Mouse (Mus musculus) midbrain, embryonic 14.5 days (tissue): Measurements from ENCODE around the gene Sall1. TPM values are rescaled to one million over a fixed set of nuclear protein-coding genes. Genes with fewer than 3 reads are reported as not detected.

Experiments used
- ATAC-seq: fragments of 200-750 bp; cut with Nextera tagmentation; 2 replicates; pipeline ENCODE4 v1.8.0; 2017; ENCODE audit warnings: moderate number of reproducible peaks, moderate library complexity; ENCODE audit not compliant: low FRiP score, low TSS enrichment
- DNase-seq: peaks from one replicate; pipeline ENCODE4 v3.0.0-alpha.2; 2015
- H3K27ac ChIP-seq: fragments of 300-500 bp; sonication (generic); replicated peaks from 2 replicates; pipeline ENCODE4 v1.5.1; 2014; ENCODE audit warnings: mild to moderate bottlenecking, low read depth, low read length, moderate library complexity
- H3K27me3 ChIP-seq: fragments of 300-500 bp; sonication (generic); 2 replicates; pipeline ENCODE4 v1.6.1; 2014; ENCODE audit warnings: low read length, control low read depth, mixed read lengths; ENCODE audit not compliant: control insufficient read depth, insufficient read depth
- H3K36me3 ChIP-seq: fragments of 300-500 bp; sonication (generic); 2 replicates; pipeline ENCODE4 v1.6.1; 2014; ENCODE audit warnings: low read length, control low read depth; ENCODE audit not compliant: control insufficient read depth, insufficient read depth
- H3K4me1 ChIP-seq: fragments of 300-500 bp; sonication (generic); 2 replicates; pipeline ENCODE4 v1.6.1; 2014; ENCODE audit warnings: mild to moderate bottlenecking, antibody characterized with exemption, low read length, control low read depth; ENCODE audit not compliant: control insufficient read depth, insufficient read depth
- H3K4me2 ChIP-seq: fragments of 300-500 bp; sonication (generic); 2 replicates; pipeline ENCODE4 v1.6.1; 2014; ENCODE audit warnings: mild to moderate bottlenecking, low read length, moderate library complexity
- H3K4me3 ChIP-seq: fragments of 300-500 bp; sonication (generic); replicated peaks from 2 replicates; pipeline ENCODE4 v1.5.1; 2014; ENCODE audit warnings: low read depth, low read length
- H3K9ac ChIP-seq: fragments of 300-500 bp; sonication (generic); replicated peaks from 2 replicates; pipeline ENCODE4 v1.6.1; 2014; ENCODE audit warnings: mild to moderate bottlenecking, low read length, moderate library complexity
- H3K9me3 ChIP-seq: fragments of 300-500 bp; sonication (generic); 2 replicates; pipeline ENCODE4 v1.6.1; 2016; ENCODE audit warnings: low read length, control low read depth, mixed read lengths; ENCODE audit not compliant: control insufficient read depth
- WGBS: fragments of 180-500 bp; shearing (Covaris S2); extraction: QIAGEN DNeasy Blood & Tissue Kit; methylation state at CpG from one replicate; pipeline ENCODE4 v1.1.7; 2014; 5-methylcytosine and 5-hydroxymethylcytosine counted together
- microRNA-seq: library from miRNA; unstranded; fragments of <30 nt; microRNA quantifications from one replicate; pipeline ENCODE4, GENCODE M21; 2016
- polyA plus RNA-seq: library from polyadenylated mRNA; unstranded; fragments of >200 nt; fragmentation: Nextera tagmentation; extraction: Ambion mirVana; gene quantifications from 2 replicates; pipeline ENCODE4 v1.2.1, GENCODE M21; 2014

Sall1 gene
- polyA plus RNA-seq, 1 experiment from 2014 or later, result 9.2 TPM

DNA sequence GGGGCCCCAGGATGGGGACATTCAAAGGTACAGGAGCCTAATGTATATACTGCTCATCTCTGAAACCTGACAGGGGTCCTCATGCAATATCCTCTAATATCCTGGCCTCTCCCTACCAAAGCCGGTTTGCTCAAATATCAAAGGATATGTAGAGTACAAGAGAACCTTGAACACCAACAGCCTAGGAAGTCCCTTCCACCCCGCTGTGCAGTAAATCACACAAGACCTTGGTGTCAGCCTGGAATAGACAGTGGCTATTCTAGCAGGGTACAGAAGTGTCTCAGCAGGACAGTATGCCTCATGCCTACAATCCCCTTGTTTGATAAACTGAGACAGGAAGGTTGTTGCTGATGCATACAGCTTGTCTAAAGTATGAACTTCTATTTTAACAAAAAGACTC, 46.7 kb downstream of the Sall1 start:
- no peak for ATAC-seq
- WGBS, result 96% methylated on average over 2 of the region's 2 CpGs
- Histone ChIP-seq H3K27me3 (peaks cover 3% of the 10 kb centered on the region; the same call in 1 of the 2 replicates), H3K4me2 (no peak overlapping the region), H3K9me3 (no peaks in the 10 kb centered on the region), H3K9ac (no peak overlapping the region), H3K36me3 (no peaks in the 10 kb centered on the region), H3K27ac (no peak overlapping the region), H3K4me3 (no peak overlapping the region), H3K4me1 (no peaks in the 10 kb centered on the region)
- DNase-seq, result no peak

DNA sequence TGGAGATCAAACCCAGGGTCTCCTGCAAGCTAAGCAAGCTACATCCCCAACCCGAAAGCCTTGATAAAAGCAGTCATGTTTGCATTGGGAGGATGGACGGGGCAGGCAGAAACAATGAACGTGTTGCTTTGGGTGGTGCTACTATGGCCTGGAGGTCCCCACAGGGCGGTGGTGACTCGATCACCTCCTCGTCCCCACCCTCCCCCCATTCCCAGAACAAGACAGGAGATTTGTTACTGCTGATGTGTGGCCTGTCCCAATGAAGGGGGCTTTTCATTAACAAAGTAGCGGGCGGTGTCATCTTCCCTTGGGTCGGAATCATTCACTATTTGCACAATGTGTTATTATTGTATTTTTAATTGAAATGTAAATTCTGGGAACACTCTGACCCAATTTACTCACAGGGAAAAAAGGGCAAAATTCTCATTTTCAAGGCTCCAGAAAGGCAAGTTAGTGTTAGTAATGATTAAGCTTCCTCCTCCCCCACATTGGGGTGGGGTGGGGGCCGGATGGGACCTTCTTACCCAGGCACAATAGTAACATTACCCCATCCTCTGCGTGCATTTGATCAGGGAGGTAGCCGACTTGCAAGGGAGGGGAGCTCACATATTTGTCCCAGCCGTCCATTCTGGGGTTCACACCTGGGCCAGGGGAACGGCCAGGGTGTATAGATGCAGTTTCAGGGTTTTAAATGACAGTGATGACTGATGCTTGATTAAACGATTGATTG, 52.0 kb downstream of the Sall1 start:
- H3K9ac ChIP-seq, result no peak overlapping the region
- H3K4me3 ChIP-seq, result no peak overlapping the region
- H3K4me2 ChIP-seq, result no peak overlapping the region
- no peaks in the 10 kb centered on the region for H3K4me1 ChIP-seq
- H3K27ac ChIP-seq, result no peak overlapping the region
- H3K36me3 ChIP-seq, result no peaks in the 10 kb centered on the region
- H3K27me3 ChIP-seq, result no peaks in the 10 kb centered on the region
- WGBS, result 57% methylated on average over 15 of the region's 15 CpGs
- H3K9me3 ChIP-seq, result no peaks in the 10 kb centered on the region
- no peak for DNase-seq
- ATAC-seq, result no peak

DNA sequence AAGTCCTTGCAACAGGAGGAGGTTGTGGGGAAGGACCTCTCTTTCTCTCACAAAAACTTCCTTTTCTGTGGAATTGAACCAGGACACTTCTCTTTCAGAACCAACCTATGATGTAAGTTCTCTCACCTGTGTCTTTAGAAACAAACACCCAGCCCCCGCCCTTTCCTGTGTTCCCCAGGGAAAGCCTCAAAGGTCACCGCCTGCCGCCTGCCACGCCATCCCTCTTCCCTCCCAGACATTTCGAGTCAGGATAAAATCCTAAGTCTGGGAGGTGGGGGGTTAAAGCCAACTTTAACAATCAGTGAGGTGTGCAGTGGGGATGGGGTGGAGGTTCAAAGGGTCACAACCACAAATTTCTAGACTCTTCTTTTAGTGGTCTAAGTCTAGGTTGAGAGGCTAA, 52.8 kb downstream of the Sall1 start:
- Histone ChIP-seq H3K27ac (no peak overlapping the region), H3K36me3 (no peaks in the 10 kb centered on the region), H3K9me3 (no peaks in the 10 kb centered on the region), H3K9ac (no peak overlapping the region), H3K4me2 (no peak overlapping the region), H3K27me3 (no peaks in the 10 kb centered on the region), H3K4me3 (no peak overlapping the region), H3K4me1 (no peaks in the 10 kb centered on the region)
- no peak for ATAC-seq
- no peak for DNase-seq
- WGBS, result 72% methylated on average over 5 of the region's 5 CpGs

- no peaks in the 10 kb centered on the region for H3K4me1 ChIP-seq
- H3K27me3 ChIP-seq, result no peaks in the 10 kb centered on the region
- H3K9me3 ChIP-seq, result no peaks in the 10 kb centered on the region
- DNase-seq (no peak), ATAC-seq (no peak)
- no peak overlapping the region for H3K9ac ChIP-seq
- H3K4me2 ChIP-seq, result no peak overlapping the region
- H3K4me3 ChIP-seq, result no peak overlapping the region
- no peaks in the 10 kb centered on the region for H3K36me3 ChIP-seq
- WGBS, result 66% methylated on average over 3 of the region's 3 CpGs
- H3K27ac ChIP-seq, result no peak overlapping the region
These were observed 55.0 kb downstream of the Sall1 start for GRCm38 (mm10) chr8:88989002-88989401.

DNA sequence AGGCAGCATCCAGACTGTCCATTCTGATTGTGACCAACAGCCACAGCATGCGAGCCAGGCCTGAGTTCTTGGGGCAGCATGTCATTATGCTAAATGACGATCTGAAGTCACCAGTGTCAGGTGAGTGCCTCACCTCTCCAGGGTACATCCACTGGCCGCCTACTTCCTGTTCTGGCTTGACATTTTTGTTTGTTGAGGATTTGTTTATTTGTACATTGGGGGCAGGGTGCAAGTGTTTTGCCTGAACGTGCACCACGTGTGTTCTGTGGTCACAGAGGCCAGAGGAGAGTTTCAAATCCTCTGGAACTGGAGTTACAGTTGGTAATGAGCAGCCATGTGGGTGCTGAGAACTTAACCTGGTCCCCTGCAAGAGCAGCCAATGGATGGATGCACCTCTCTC, 60.5 kb downstream of the Sall1 start:
- Histone ChIP-seq H3K36me3 (no peaks in the 10 kb centered on the region), H3K9ac (no peak overlapping the region), H3K4me1 (no peaks in the 10 kb centered on the region), H3K27me3 (no peaks in the 10 kb centered on the region), H3K9me3 (no peaks in the 10 kb centered on the region), H3K4me3 (no peak overlapping the region), H3K4me2 (no peak overlapping the region), H3K27ac (no peak overlapping the region)
- DNase-seq, result no peak
- no peak for ATAC-seq
- 85% methylated on average over 5 of the region's 5 CpGs for WGBS

Small RNA genes within 50 kb of the gene (microRNA-seq; reads per million reads assigned to microRNA genes)
- not detected for gene Mir8110
